Mouse (Mus musculus) brain, embryonic 14.5 days (tissue): ENCODE measurements around the gene Gm5039. TPM values are rescaled to one million over a fixed set of nuclear protein-coding genes. Genes with fewer than 3 reads are reported as not detected.

ENCODE experiments used
- polyA plus RNA-seq: library from polyadenylated mRNA; depleted of rRNA; stranded (reverse); fragments of >200 nt; gene quantifications from 2 replicates; pipeline ENCODE4 v1.2.3, GENCODE M21; 2012; rRNA removed

Gm5039 gene
- polyA plus RNA-seq, 1 experiment = not detected

Other genes starting within 250 kb of the Gm5039 start
- not detected in 2 replicates for gene Gm16368, start 240.3 kb downstream of the Gm5039 start, polyA plus RNA-seq
- gene Gm10436, start 141.9 kb downstream of the Gm5039 start, polyA plus RNA-seq = not detected in 2 replicates
- gene Gm8332, start 73.9 kb downstream of the Gm5039 start, polyA plus RNA-seq = not detected in 2 replicates
- gene Gm5662, start 49.5 kb downstream of the Gm5039 start, polyA plus RNA-seq = not detected in 2 replicates
- gene Adck1, start 36.5 kb upstream of the Gm5039 start, polyA plus RNA-seq = 35.2 and 43.8 TPM in 2 replicates